Mouse (Mus musculus) heart, postnatal 0 days (tissue): ENCODE measurements around the gene Map7. TPM values are rescaled to one million over a fixed set of nuclear protein-coding genes. Genes with fewer than 3 reads are reported as not detected.

Experiments used
- ATAC-seq: fragments of 200-750 bp; cut with Nextera tagmentation; 2 replicates; pipeline ENCODE4 v1.8.0; 2017; ENCODE audit warnings: low read depth, moderate number of reproducible peaks, moderate library complexity; ENCODE audit not compliant: insufficient read depth
- DNase-seq: peaks from one replicate; pipeline ENCODE4 v3.0.0-alpha.2; 2016; ENCODE audit warnings: low spot score
- H3K27ac ChIP-seq: fragments of 300-500 bp; sonication (generic); 2 replicates; pipeline ENCODE4 v1.5.1; 2014; ENCODE audit warnings: low read depth, mild to moderate bottlenecking
- H3K27me3 ChIP-seq: fragments of 300-500 bp; sonication (generic); 2 replicates; pipeline ENCODE4 v1.6.1; 2014; ENCODE audit warnings: low read length, mixed read lengths; ENCODE audit not compliant: control insufficient read depth, insufficient read depth
- H3K36me3 ChIP-seq: fragments of 300-500 bp; sonication (generic); replicated peaks from 2 replicates; pipeline ENCODE4 v1.6.1; 2014; ENCODE audit warnings: low read length, mixed read lengths; ENCODE audit not compliant: control insufficient read depth, insufficient read depth
- H3K4me1 ChIP-seq: fragments of 300-500 bp; sonication (generic); 2 replicates; pipeline ENCODE4 v1.6.1; 2014; ENCODE audit warnings: antibody characterized with exemption; ENCODE audit not compliant: control insufficient read depth, insufficient read depth
- H3K4me2 ChIP-seq: fragments of 300-500 bp; sonication (generic); 2 replicates; pipeline ENCODE4 v1.6.1; 2014; ENCODE audit warnings: low read depth, mild to moderate bottlenecking, low read length, moderate library complexity
- H3K4me3 ChIP-seq: fragments of 300-500 bp; sonication (generic); 2 replicates; pipeline ENCODE4 v1.5.1; 2014; ENCODE audit warnings: low read depth, low read length
- H3K9ac ChIP-seq: fragments of 300-500 bp; sonication (generic); replicated peaks from 2 replicates; pipeline ENCODE4 v1.6.1; 2014; ENCODE audit warnings: low read depth, low read length, mixed read lengths
- H3K9me3 ChIP-seq: fragments of 300-500 bp; sonication (generic); replicated peaks from 2 replicates; pipeline ENCODE4 v1.6.1; 2016; ENCODE audit warnings: low read length; ENCODE audit not compliant: control insufficient read depth
- CTCF ChIP-seq: IDR thresholded peaks from 2 replicates; pipeline ENCODE4 v1.5.1; 2016; ENCODE audit warnings: antibody characterized with exemption, control low read depth, low read depth
- EP300 ChIP-seq: IDR thresholded peaks from 2 replicates; pipeline ENCODE4 v1.6.1; 2016; ENCODE audit warnings: antibody characterized with exemption, low read depth
- WGBS: fragments of 180-500 bp; shearing (Covaris S2); extraction: QIAGEN DNeasy Blood & Tissue Kit; methylation state at CpG from one replicate; pipeline ENCODE4 v1.1.7; 2014; 5-methylcytosine and 5-hydroxymethylcytosine counted together
- polyA plus RNA-seq: library from polyadenylated mRNA; unstranded; fragments of >200 nt; fragmentation: Nextera tagmentation; extraction: Ambion mirVana; gene quantifications from 2 replicates; pipeline ENCODE4 v1.2.1, GENCODE M21; 2015
- total RNA-seq: library from RNA; depleted of rRNA; stranded (reverse); fragments of >200 nt; gene quantifications from 2 replicates; pipeline ENCODE4 v1.2.3, GENCODE M21; 2014; ENCODE audit warnings: low replicate concordance

Gene Map7
- total and polyA plus RNA-seq, 2 experiments from 2014 or later = 5.9 to 7.5 TPM

DNA sequence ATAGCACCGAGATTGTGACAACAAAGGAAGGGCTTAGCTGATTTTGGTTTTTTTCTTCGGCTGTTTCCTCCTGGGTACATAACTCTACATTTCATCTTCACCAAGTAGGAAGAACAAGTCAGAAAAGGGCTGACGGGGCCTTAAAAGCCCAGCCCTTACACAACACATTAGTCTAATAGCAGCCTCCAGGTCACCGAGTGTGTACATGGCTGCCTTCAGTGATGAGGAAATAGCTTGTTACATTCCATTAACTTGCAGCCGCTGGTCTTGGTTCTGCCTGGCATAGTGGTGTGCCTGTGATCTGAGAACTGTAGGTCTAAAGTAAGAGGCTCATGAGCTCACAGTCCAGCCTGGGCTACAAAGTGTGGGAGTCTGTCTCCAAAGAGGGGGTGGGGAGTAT, 16.5 kb downstream of the Map7 start:
- Histone ChIP-seq H3K27me3 (no peaks in the 10 kb centered on the region), H3K4me1 (no peaks in the 10 kb centered on the region), H3K4me3 (no peak overlapping the region), H3K9ac (no peak overlapping the region), H3K36me3 (no peaks in the 10 kb centered on the region), H3K9me3 (no peaks in the 10 kb centered on the region), H3K4me2 (no peak overlapping the region), H3K27ac (no peak overlapping the region)
- no peak for DNase-seq
- WGBS = 82% methylated on average over 5 of the region's 5 CpGs
- ATAC-seq = no peak
- TF ChIP-seq CTCF (no peak), EP300 (no peak)

DNA sequence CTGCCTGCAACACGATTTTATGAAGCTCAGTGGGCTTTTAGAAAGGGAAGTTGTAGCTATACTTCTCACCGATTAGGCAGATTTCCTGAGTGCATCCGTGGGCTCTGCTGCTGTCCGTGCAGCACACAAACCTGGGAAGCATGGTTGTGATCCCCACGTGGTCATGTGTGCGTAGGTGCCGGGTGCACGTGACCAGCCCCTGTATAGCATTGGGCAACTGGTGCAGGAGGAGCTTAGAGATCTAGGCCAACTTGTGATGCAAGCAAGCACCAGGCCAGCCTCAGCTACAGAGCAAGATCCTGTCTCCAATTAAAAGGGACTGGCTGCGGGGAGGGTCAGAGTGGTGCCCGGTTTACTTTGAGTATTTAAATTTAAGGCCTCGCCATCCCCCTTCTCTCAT, 18.5 kb downstream of the Map7 start:
- Histone ChIP-seq H3K4me3 (no peak overlapping the region), H3K4me1 (no peaks in the 10 kb centered on the region), H3K9ac (no peak overlapping the region), H3K36me3 (no peaks in the 10 kb centered on the region), H3K27ac (no peak overlapping the region), H3K9me3 (no peaks in the 10 kb centered on the region), H3K27me3 (no peaks in the 10 kb centered on the region), H3K4me2 (no peak overlapping the region)
- TF ChIP-seq EP300 = no peak
- TF ChIP-seq CTCF = no peak
- ATAC-seq (no peak), DNase-seq (no peak)
- 73% methylated on average over 11 of the region's 11 CpGs for WGBS

DNA sequence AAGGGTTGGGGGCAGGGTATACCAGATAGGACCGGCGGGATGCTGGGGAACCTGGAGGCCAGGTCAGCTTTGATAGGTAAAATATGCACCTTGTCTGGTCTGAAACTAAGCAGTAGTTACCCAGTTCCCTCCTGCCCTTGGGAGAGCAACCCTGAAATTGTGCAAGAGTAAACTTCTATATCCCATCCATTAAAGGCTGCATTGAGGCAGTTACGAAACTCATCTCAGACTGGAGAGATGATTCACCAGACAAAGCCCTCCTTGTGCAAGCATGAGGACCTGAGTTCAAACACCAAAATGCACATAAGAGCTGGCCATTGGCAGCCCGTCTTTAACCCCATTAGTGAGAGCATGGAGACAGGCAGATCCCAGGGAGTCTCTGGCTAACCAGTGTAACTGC, 19.2 kb downstream of the Map7 start:
- DNase-seq (no peak), ATAC-seq (no peak)
- H3K27me3 ChIP-seq = no peaks in the 10 kb centered on the region
- WGBS = 87% methylated on average over 4 of the region's 4 CpGs
- no peaks in the 10 kb centered on the region for H3K9me3 ChIP-seq
- H3K9ac ChIP-seq = no peak overlapping the region
- TF ChIP-seq EP300 (no peak), CTCF (no peak)
- H3K27ac ChIP-seq = no peak overlapping the region
- H3K4me3 ChIP-seq = no peak overlapping the region
- H3K4me1 ChIP-seq = no peaks in the 10 kb centered on the region
- no peaks in the 10 kb centered on the region for H3K36me3 ChIP-seq
- no peak overlapping the region for H3K4me2 ChIP-seq

DNA sequence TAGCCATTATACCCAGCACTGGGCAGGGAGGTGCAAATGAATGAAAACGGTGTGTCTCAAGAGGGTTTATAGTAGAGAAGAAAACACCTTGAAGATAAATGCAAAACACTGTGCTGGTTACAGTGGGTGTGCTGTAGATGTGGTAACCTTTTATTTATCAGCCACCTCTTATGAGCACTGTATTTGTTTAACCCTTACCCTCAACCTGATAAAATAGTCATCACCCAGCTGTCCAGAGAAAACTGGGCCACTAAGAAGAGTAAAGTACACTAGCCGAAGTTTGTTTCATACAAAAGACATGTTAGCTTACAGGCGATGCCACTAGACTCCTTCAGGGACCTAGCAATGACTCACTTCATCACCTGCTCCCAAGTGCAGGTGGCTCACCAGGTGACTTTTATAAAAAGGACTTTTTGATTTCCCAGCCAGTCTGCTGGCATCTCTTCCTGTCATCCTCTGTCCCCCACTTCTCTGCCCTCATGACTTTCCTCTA, 21.0 kb downstream of the Map7 start:
- WGBS = 82% methylated on average over 3 of the region's 3 CpGs
- H3K4me2 ChIP-seq = no peak overlapping the region
- no peaks in the 10 kb centered on the region for H3K36me3 ChIP-seq
- no peaks in the 10 kb centered on the region for H3K9me3 ChIP-seq
- DNase-seq (no peak), ATAC-seq (no peak)
- TF ChIP-seq CTCF = no peak
- TF ChIP-seq EP300 = no peak
- no peaks in the 10 kb centered on the region for H3K4me1 ChIP-seq
- no peaks in the 10 kb centered on the region for H3K27me3 ChIP-seq
- no peak overlapping the region for H3K9ac ChIP-seq
- H3K4me3 ChIP-seq = no peak overlapping the region
- H3K27ac ChIP-seq = no peak overlapping the region

DNA sequence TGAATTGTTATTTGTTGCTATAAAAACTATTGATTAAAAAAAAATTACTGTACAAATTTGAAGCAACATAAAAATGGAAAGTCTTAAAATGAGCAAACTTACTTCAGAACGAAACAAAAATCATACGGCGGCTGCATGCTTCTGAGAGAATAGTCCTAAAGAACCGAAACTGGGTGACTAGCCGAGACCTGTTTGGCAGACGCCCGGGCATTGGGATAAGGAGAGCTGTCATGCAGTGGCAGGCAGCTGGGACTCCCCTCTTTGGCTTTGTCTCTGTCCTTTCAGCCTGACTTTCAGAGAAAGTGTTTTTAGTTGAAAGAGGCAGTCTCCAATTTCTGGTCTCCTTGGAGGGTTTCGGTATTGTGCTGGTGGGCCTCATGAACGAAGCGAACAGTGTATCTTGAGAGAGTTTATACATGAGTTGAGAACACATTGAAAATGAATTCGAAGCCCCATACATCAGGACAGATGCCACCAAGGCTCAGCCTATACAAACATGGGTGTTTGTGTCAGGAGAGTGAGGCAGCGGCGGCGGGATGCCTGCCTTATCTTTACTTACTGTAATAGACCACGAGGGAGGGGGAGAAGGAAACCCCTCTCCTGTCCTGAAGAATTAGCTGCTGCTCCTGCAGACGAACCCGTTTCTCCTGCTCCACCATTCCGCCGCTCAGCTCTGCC, 21.8 kb downstream of the Map7 start:
- TF ChIP-seq CTCF = no peak
- TF ChIP-seq EP300 = no peak
- no peak overlapping the region; the same call in 1 of the 2 replicates for H3K27ac ChIP-seq
- 22% methylated on average over 19 of the region's 19 CpGs for WGBS
- H3K4me3 ChIP-seq = peak overlapping the region; percentile 18
- ATAC-seq (peak; percentile 15), DNase-seq (no peak)
- H3K4me2 ChIP-seq = peak overlapping the region; percentile 45
- H3K36me3 ChIP-seq = no peaks in the 10 kb centered on the region
- H3K4me1 ChIP-seq = no peaks in the 10 kb centered on the region
- peak overlapping the region; percentile 25; the same call in 1 of the 2 replicates for H3K9ac ChIP-seq
- no peaks in the 10 kb centered on the region for H3K27me3 ChIP-seq
- H3K9me3 ChIP-seq = no peaks in the 10 kb centered on the region
